In genomic region chr5:38950520-38951288, GRCm38 (mm10) we compare ENCODE assay signal across 20 mouse cellular contexts.
DNase-seq lines count a peak whose midpoint lies in the region; ATAC-seq lines count a peak whose summit lies in the region.
"Had no signal": no experiment of that assay in that cellular context is flagged by ENCODE, and none has a peak within 500 bp of the region (broad histone marks: within the 10 kb centered on the region; RNA-seq: fewer than 3 reads in every experiment).

No protein-coding gene starts in this region.

- H3K9me3 ChIP-seq in hindbrain, embryonic 13.5 days, result no peaks in the 10 kb centered on the region
- no peaks in the 10 kb centered on the region for H3K9me3 ChIP-seq in hindbrain, embryonic 10.5 days
- H3K9me3 ChIP-seq in limb, embryonic 11.5 days (ENCODE audit: control insufficient read depth, low read length), result no peaks in the 10 kb centered on the region
- no peaks in the 10 kb centered on the region for H3K9me3 ChIP-seq in neural tube, embryonic 15.5 days (replicated peaks)
- H3K9me3 ChIP-seq: heart, embryonic 10.5 days; limb, embryonic 15.5 days; midbrain, embryonic 10.5 days; stomach, embryonic 15.5 days had no signal

- no peaks in the 10 kb centered on the region for H3K36me3 ChIP-seq in hindbrain, embryonic 13.5 days
- H3K36me3 ChIP-seq in hindbrain, embryonic 10.5 days, result no peaks in the 10 kb centered on the region
- H3K36me3 ChIP-seq in limb, embryonic 11.5 days (ENCODE audit: control insufficient read depth, insufficient read depth, low read length), result no peaks in the 10 kb centered on the region
- no peaks in the 10 kb centered on the region for H3K36me3 ChIP-seq in neural tube, embryonic 15.5 days
- H3K36me3 ChIP-seq: heart, embryonic 10.5 days; limb, embryonic 15.5 days; midbrain, embryonic 10.5 days; stomach, embryonic 15.5 days had no signal

- no peak overlapping the region for H3K4me2 ChIP-seq in hindbrain, embryonic 13.5 days
- no peak overlapping the region for H3K4me2 ChIP-seq in limb, embryonic 11.5 days (ENCODE audit: low read depth, severe bottlenecking)
- H3K4me2 ChIP-seq in neural tube, embryonic 15.5 days, result no peak overlapping the region
- H3K4me2 ChIP-seq: limb, embryonic 15.5 days; stomach, embryonic 15.5 days had no signal

- no peak for DNase-seq in hindbrain, embryonic 10.5 days (ENCODE audit: low spot score)
- peak; percentile 15 for DNase-seq in kidney, postnatal 14 days
- no peak for DNase-seq in kidney, adult 18-20 months
- DNase-seq in limb, embryonic 11.5 days (ENCODE audit: low spot score), result peak; percentile 22
- no peak for DNase-seq in lung, postnatal 25 days (ENCODE audit: low spot score)
- DNase-seq: adrenal gland, adult 2 months; cerebellum, postnatal 10 days; gastrocnemius, postnatal 25 days; heart, postnatal 10 days; lung, postnatal 14 days; right cerebral cortex, adult 18-20 months; thymus, adult 2 months had no signal

- H3K27me3 ChIP-seq in hindbrain, embryonic 13.5 days, result no peaks in the 10 kb centered on the region
- no peaks in the 10 kb centered on the region for H3K27me3 ChIP-seq in hindbrain, embryonic 10.5 days (ENCODE audit: insufficient read depth, poor library complexity, severe bottlenecking)
- no peaks in the 10 kb centered on the region for H3K27me3 ChIP-seq in limb, embryonic 11.5 days (ENCODE audit: control insufficient read depth, insufficient read depth, low read length)
- no peaks in the 10 kb centered on the region for H3K27me3 ChIP-seq in neural tube, embryonic 15.5 days (replicated peaks)
- H3K27me3 ChIP-seq: CH12.LX; limb, embryonic 15.5 days; stomach, embryonic 15.5 days had no signal

- no peak overlapping the region; the same call in 1 of the 2 replicates for H3K27ac ChIP-seq in hindbrain, embryonic 13.5 days
- no peak overlapping the region for H3K27ac ChIP-seq in hindbrain, embryonic 10.5 days
- no peak overlapping the region for H3K27ac ChIP-seq in limb, embryonic 11.5 days (replicated peaks; ENCODE audit: low read depth, low read length)
- H3K27ac ChIP-seq in neural tube, embryonic 15.5 days (replicated peaks), result peak overlapping the region; percentile 68
- H3K27ac ChIP-seq: heart, embryonic 10.5 days; limb, embryonic 15.5 days; midbrain, embryonic 10.5 days; stomach, embryonic 15.5 days had no signal

- peak; percentile 59 for ATAC-seq in hindbrain, embryonic 13.5 days (ENCODE audit: low FRiP score)
- no peak for ATAC-seq in limb, embryonic 11.5 days (ENCODE audit: insufficient number of reproducible peaks, low FRiP score, low TSS enrichment, low read depth)
- ATAC-seq in neural tube, embryonic 15.5 days (ENCODE audit: low FRiP score), result peak; percentile 84
- ATAC-seq in erythroblast, adult 5-6 weeks (replicated peaks; ENCODE audit: low FRiP score, poor library complexity, severe bottlenecking), result no peak

- 61% methylated on average over 9 of the region's 9 CpGs for WGBS in hindbrain, embryonic 13.5 days
- WGBS in hindbrain, embryonic 10.5 days, result 71% methylated on average over 9 of the region's 9 CpGs
- WGBS in limb, embryonic 11.5 days, result 56% methylated on average over 9 of the region's 9 CpGs
- WGBS in neural tube, embryonic 15.5 days, result 44% methylated on average over 9 of the region's 9 CpGs

- H3K9ac ChIP-seq in hindbrain, embryonic 13.5 days, result no peak overlapping the region
- no peak overlapping the region for H3K9ac ChIP-seq in limb, embryonic 11.5 days (ENCODE audit: low read length)
- no peak overlapping the region for H3K9ac ChIP-seq in neural tube, embryonic 15.5 days (replicated peaks)
- H3K9ac ChIP-seq: limb, embryonic 15.5 days; stomach, embryonic 15.5 days had no signal

- H3K4me3 ChIP-seq in hindbrain, embryonic 13.5 days, result no peak overlapping the region
- H3K4me3 ChIP-seq in hindbrain, embryonic 10.5 days, result no peak overlapping the region
- H3K4me3 ChIP-seq in limb, embryonic 11.5 days (ENCODE audit: low read depth, low read length), result no peak overlapping the region
- no peak overlapping the region for H3K4me3 ChIP-seq in neural tube, embryonic 15.5 days (replicated peaks)
- H3K4me3 ChIP-seq: heart, embryonic 10.5 days; limb, embryonic 15.5 days; midbrain, embryonic 10.5 days; stomach, embryonic 15.5 days had no signal

- H3K4me1 ChIP-seq in hindbrain, embryonic 13.5 days (replicated peaks), result no peaks in the 10 kb centered on the region
- no peaks in the 10 kb centered on the region; the same call in 1 of the 2 replicates for H3K4me1 ChIP-seq in hindbrain, embryonic 10.5 days (replicated peaks)
- H3K4me1 ChIP-seq in limb, embryonic 11.5 days (ENCODE audit: control insufficient read depth, insufficient read depth, low read length), result peaks cover 3% of the 10 kb centered on the region; the same call in 1 of the 2 replicates
- 0 out of 2 replicates have a peak, but pooled peaks cover 4% of the 10 kb centered on the region for H3K4me1 ChIP-seq in neural tube, embryonic 15.5 days
- H3K4me1 ChIP-seq: heart, embryonic 10.5 days; stomach, embryonic 15.5 days had no signal

Comparison
In these comparisons a context has a peak if more than half of its experiments do, and no peak if none do; other contexts are left out.
1. DNase-seq: peak in kidney, postnatal 14 days (single experiment) and limb, embryonic 11.5 days (single experiment); none in hindbrain, embryonic 10.5 days (single experiment), kidney, adult 18-20 months (single experiment) and lung, postnatal 25 days (single experiment).
2. ATAC-seq: peak in hindbrain, embryonic 13.5 days (single experiment) and neural tube, embryonic 15.5 days (single experiment); none in limb, embryonic 11.5 days (single experiment) and erythroblast, adult 5-6 weeks (single experiment).